ENCODE assay signal across 22 mouse cellular contexts in the genomic region with DNA sequence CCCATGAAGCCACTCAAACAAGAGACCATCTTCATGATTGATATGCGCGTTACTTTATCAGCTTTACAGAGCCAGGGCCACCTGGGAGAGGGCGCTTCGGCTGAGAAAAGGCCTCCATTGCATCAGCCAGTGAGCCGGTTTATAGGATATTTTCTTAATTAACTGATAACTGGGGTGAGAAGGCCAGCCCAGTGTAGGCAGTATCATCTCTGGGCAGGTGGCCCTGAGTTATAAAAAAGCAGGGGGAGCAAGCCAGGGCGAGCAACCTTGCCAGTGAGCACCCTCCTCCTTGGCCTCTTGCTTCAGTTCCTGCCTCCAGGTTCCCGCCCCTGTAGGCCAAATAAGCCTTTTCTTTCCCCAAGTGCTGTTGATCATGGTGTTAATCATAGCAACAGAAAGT.
"Had no signal": no experiment of that assay in that cellular context is flagged by ENCODE, and none has a peak within 500 bp of the region (broad histone marks: within the 10 kb centered on the region; RNA-seq: fewer than 3 reads in every experiment).

No protein-coding gene starts in this region.

- H3K4me2 ChIP-seq: limb, embryonic 12.5 days; limb, embryonic 15.5 days; liver, embryonic 11.5 days; lung, embryonic 14.5 days; midbrain, embryonic 15.5 days; neural tube, embryonic 12.5 days; neural tube, embryonic 15.5 days; stomach, embryonic 15.5 days had no signal

- ATAC-seq: liver, postnatal 0 days; lung, postnatal 0 days; midbrain, embryonic 15.5 days had no signal

- H3K27me3 ChIP-seq: limb, embryonic 12.5 days; limb, embryonic 15.5 days; midbrain, embryonic 15.5 days; neural tube, embryonic 12.5 days; neural tube, embryonic 15.5 days; stomach, embryonic 15.5 days had no signal

- H3K9me3 ChIP-seq: limb, embryonic 12.5 days; limb, embryonic 15.5 days; midbrain, embryonic 10.5 days; midbrain, embryonic 15.5 days; neural tube, embryonic 12.5 days; neural tube, embryonic 15.5 days; stomach, embryonic 15.5 days had no signal

- H3K4me1 ChIP-seq: limb, embryonic 12.5 days; midbrain, embryonic 15.5 days; neural tube, embryonic 12.5 days; stomach, embryonic 15.5 days had no signal

- H3K4me3 ChIP-seq: limb, embryonic 12.5 days; limb, embryonic 15.5 days; megakaryocyte, embryonic 14.5 days; midbrain, embryonic 10.5 days; midbrain, embryonic 15.5 days; neural tube, embryonic 12.5 days; neural tube, embryonic 15.5 days; stomach, embryonic 15.5 days had no signal

- H3K9ac ChIP-seq: limb, embryonic 12.5 days; limb, embryonic 15.5 days; liver, embryonic 14.5 days; liver, postnatal 0 days; lung, embryonic 14.5 days; midbrain, embryonic 15.5 days; neural tube, embryonic 12.5 days; neural tube, embryonic 15.5 days; stomach, embryonic 15.5 days had no signal

- DNase-seq: kidney, adult 9 months; kidney, postnatal 14 days; kidney, postnatal 4 days; left cerebral cortex, postnatal 4 days; liver, postnatal 0 days; lung, embryonic 14.5 days; retina, postnatal 1 day; right cerebral cortex, postnatal 25 days; spleen, adult 18-20 months; thymus, postnatal 25 days had no signal

- H3K27ac ChIP-seq: limb, embryonic 12.5 days; limb, embryonic 15.5 days; liver, embryonic 14.5 days; macrophage; midbrain, embryonic 10.5 days; midbrain, embryonic 15.5 days; neural tube, embryonic 12.5 days; neural tube, embryonic 15.5 days; stomach, embryonic 15.5 days had no signal
